Mouse (Mus musculus) layer of hippocampus, adult 18-20 months (tissue): ENCODE results near the gene M1ap. TPM values are rescaled to one million over a fixed set of nuclear protein-coding genes. Genes with fewer than 3 reads are reported as not detected.

Source experiments
- DNase-seq, 2 experiments: peaks; one replicate each; pipeline ENCODE4 v3.0.0; 2022; ENCODE audit warnings: low spot score in 2 of 2
- total RNA-seq, 2 experiments: library from RNA; stranded (reverse); gene quantifications; 2 replicates each; pipeline ENCODE4 v1.2.3; 2021

Gene M1ap
- total RNA-seq, 2 experiments from 2014 or later: not detected

GRCm38 (mm10) chr6:82934616-82935230 is 12.0 kb upstream of the M1ap start:
- no peak for DNase-seq

- DNase-seq: peak; percentile 72 to 84
Measured at GRCm38 (mm10) chr6:82939167-82939912, 7.4 kb upstream of the M1ap start, which contains the start of gene Sema4f. Gene Sema4f, minus strand, starts transcription at chr6:82939769.

- DNase-seq: no peak
Measured at GRCm38 (mm10) chr6:82940765-82941164, 5.9 kb upstream of the M1ap start.

GRCm38 (mm10) chr6:82945750-82946149 is 952 bp upstream of the M1ap start:
- no peak for DNase-seq

GRCm38 (mm10) chr6:82956553-82957251 is 10.0 kb downstream of the M1ap start:
- DNase-seq: no peak

GRCm38 (mm10) chr6:82961664-82962063 is 15.0 kb downstream of the M1ap start:
- no peak for DNase-seq

GRCm38 (mm10) chr6:82969249-82970084 is 22.8 kb downstream of the M1ap start:
- no peak for DNase-seq

GRCm38 (mm10) chr6:82971031-82971430 is 24.3 kb downstream of the M1ap start:
- peak; percentile 37 to 74 for DNase-seq

GRCm38 (mm10) chr6:82987411-82987971 is 40.8 kb downstream of the M1ap start:
- DNase-seq: no peak

- DNase-seq: no peak
Measured at GRCm38 (mm10) chr6:82993696-82994095, 47.0 kb downstream of the M1ap start.

- DNase-seq: no peak
Measured at GRCm38 (mm10) chr6:82994372-82994771, 47.7 kb downstream of the M1ap start.

- DNase-seq: peak; percentile 89 to 97
Measured at GRCm38 (mm10) chr6:82996740-82997315, 50.1 kb downstream of the M1ap start.

GRCm38 (mm10) chr6:82997511-82998102 is 50.9 kb downstream of the M1ap start:
- peak in 1 of 2 experiments; percentile 7 for DNase-seq

GRCm38 (mm10) chr6:82998326-82998725 is 51.6 kb downstream of the M1ap start:
- no peak for DNase-seq

- no peak for DNase-seq
Measured at GRCm38 (mm10) chr6:82999986-83000385, 53.3 kb downstream of the M1ap start.

- no peak for DNase-seq
Measured at GRCm38 (mm10) chr6:83003082-83003481, 56.4 kb downstream of the M1ap start.

- no peak for DNase-seq
Measured at GRCm38 (mm10) chr6:83003850-83004249, 57.1 kb downstream of the M1ap start.

- DNase-seq: no peak
Measured at GRCm38 (mm10) chr6:83004309-83004708, 57.6 kb downstream of the M1ap start.

GRCm38 (mm10) chr6:83004872-83005271 is 58.2 kb downstream of the M1ap start:
- DNase-seq: no peak

GRCm38 (mm10) chr6:83005444-83006011 is 58.8 kb downstream of the M1ap start:
- no peak for DNase-seq
